Mouse (Mus musculus) thymus, postnatal 0 days (tissue): ENCODE measurements around the gene Tacc2. TPM values are rescaled to one million over a fixed set of nuclear protein-coding genes. Genes with fewer than 3 reads are reported as not detected.
A peak's percentile ranks its signal among the peaks of the same experiment; 100 is the strongest.

Source experiments
- DNase-seq: peaks from one replicate; pipeline ENCODE4 v3.0.0-alpha.2; 2015; ENCODE audit warnings: low spot score
- polyA plus RNA-seq: library from polyadenylated mRNA; unstranded; fragments of >200 nt; fragmentation: Nextera tagmentation; extraction: Ambion mirVana; gene quantifications from 2 replicates; pipeline ENCODE4 v1.2.1, GENCODE M21; 2015

Tacc2 gene
- polyA plus RNA-seq, 1 experiment from 2014 or later: 17.3 TPM

GRCm38 (mm10) chr7:130716989-130717388, 139.8 kb downstream of the Tacc2 start:
- no peak for DNase-seq

DNA sequence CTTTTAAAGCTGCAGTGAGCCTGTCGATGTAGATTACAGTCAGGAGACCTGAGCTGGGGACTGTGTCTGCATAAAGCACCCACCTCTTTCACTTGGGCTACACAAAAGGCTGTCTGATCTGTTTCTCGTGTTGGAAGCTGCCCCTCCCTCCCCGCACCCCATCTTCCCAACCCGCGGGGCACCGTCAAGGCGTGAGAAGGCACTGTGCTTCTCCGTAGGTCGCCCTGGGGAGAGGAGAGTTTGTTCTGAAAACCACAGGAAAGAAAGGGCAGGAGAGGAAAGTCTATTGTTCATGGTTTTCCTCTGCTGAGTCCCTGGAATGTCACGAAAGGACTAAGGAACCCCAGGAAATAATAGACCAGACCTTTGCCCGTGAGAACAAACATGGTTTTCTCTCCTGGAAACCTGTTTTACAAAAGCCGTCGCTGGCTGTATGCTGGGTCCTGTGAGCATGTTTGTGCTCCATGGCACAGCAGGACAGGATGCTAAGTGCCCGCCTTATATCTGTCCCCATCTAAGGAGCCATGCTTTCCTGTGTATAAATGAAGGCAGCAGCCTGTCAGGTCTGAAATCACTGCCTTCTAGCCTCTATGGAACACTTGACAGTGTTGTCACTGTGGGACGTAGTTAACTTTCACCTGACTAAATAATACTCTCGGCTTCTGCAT, 142.8 kb downstream of the Tacc2 start:
- DNase-seq: no peak

DNA sequence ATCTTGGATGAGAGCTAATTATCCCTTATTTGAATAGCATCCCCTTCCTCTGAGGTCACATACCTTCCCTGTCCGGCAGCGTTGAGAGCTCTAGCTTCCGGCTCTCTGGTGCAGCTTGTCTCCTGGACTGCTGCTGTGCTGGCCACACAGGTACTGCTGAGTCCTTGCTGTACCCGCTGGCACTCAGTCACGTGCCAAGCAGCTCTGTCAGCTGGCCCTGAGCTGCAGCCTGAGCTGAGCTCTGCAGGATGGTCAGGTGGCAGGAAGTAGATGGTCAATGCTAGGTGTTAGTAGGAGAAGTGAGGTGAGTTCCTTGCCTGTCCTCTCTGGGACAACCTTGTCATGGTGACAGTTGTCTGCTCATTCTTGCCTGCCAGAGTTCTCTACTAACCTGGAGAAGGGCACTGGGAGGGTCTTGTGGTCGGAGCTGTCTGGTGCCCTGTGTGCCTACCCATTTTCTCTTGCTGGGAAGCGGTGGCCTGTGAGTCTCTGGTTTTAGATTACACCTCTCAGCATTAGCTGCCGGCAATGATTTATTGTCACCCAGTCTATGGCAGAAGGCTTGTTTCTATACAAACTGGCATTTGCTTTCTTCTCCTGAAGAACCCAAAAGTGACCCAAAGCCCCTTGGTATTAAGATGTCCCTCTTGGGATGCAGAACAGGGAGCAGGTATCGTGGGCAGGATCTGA, 143.6 kb downstream of the Tacc2 start:
- no peak for DNase-seq

- DNase-seq: no peak
Measured at GRCm38 (mm10) chr7:130726185-130726584, 148.9 kb downstream of the Tacc2 start.

- DNase-seq: peak; percentile 24
Measured at GRCm38 (mm10) chr7:130726724-130727422, 149.6 kb downstream of the Tacc2 start.

DNA sequence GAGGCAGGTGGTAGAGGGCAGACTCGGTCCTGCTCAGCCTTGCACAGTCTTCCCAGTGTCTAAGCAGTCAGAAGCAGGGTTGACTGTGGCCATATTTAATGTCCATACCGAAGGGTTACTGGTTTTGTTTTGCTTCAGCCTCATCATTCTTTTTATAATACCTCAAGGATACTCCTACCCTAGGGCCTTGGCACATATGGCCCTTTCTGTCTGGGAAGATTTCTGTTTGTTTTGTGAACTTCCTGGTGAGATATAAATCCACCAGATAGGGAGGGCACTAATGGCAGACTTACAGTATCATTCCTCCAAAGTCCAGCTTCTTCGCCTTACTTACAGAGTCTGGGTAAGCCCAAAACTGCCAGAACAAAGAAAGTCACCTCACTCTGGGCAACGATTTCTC, 150.3 kb downstream of the Tacc2 start:
- no peak for DNase-seq

DNA sequence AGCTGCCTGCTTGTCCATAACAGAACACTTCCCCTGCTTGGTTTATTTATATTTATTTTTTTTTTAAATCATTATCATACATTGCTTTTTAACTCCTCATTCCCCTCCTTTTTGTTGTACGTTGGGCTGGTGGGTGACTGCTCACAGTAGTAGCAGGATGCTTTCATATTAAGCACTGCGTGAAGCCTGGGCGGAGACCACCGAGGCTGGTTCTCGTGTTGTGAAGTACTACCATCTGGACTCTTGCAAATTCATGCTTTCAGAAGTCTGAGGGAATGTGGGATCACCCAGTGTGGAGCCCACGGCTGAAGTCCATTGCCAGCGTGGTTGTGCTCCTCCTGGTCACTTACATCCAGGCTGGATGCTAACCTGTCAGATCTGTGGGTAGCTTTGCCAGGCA, 154.6 kb downstream of the Tacc2 start:
- DNase-seq: no peak

GRCm38 (mm10) chr7:130732908-130733307, 155.7 kb downstream of the Tacc2 start:
- no peak for DNase-seq

GRCm38 (mm10) chr7:130733423-130733822, 156.2 kb downstream of the Tacc2 start:
- no peak for DNase-seq

- no peak for DNase-seq
Measured at GRCm38 (mm10) chr7:130734195-130734787, 157.1 kb downstream of the Tacc2 start.

- DNase-seq: no peak
Measured at GRCm38 (mm10) chr7:130741099-130741498, 163.9 kb downstream of the Tacc2 start.

- no peak for DNase-seq
Measured at GRCm38 (mm10) chr7:130743239-130744025, 166.2 kb downstream of the Tacc2 start.

- no peak for DNase-seq
Measured at GRCm38 (mm10) chr7:130749165-130749564, 171.9 kb downstream of the Tacc2 start.

DNA sequence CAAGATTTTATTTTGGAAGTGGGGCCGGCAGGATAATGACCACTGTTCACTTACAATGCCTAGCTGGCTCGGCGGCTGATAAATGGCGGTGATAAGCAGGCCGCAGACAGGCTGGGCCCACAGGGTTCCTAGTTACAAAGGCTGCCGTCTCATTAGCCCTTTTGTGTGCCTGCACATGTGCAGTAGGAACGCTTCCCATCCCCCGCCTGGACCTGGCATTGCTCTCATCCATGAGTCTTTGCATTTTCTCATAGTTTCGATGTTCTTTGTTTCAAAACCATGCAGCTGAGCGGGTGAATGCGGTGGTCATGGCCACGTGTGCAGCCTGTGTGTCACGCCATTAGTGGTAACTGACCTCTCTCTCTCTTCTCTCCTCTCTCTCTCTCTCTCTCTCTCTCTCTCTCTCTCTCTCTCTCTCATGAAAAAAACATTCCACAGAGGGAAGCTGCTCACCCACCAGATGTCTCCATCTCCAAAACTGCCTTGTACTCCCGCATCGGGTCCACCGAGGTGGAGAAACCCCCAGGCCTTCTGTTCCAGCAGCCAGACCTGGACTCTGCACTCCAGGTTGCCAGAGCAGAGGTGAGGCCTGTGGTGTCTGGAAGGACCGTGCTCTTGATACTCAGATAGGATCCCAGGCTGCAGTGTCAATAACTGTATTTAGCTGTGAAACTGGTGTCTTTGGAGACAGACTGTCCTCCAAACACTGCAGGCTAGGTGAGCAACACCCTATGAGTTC, 173.7 kb downstream of the Tacc2 start:
- no peak for DNase-seq

- no peak for DNase-seq
Measured at GRCm38 (mm10) chr7:130751678-130752077, 174.4 kb downstream of the Tacc2 start.

DNA sequence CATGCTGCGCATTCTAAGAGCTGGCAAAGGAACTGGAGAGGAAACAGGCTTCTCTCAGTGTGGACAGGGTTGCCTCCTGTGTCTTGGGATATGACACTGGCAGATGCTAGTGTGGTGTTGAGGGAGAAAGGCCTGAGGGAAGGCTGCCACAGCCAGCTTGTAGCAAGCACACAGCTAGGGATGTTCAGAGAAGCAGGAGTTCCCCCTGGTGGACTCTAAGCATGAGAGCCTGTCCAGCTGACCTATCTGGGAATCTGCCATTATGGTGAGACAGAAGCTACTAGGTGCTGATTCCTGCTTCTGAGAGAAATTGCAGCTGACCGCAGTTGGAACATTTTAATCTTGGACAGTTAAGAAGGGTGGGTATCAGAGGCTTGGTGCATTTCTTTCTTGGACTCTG, 177.6 kb downstream of the Tacc2 start:
- DNase-seq: no peak

GRCm38 (mm10) chr7:130756343-130756835, 179.2 kb downstream of the Tacc2 start:
- DNase-seq: no peak

- DNase-seq: no peak
Measured at GRCm38 (mm10) chr7:130757326-130757865, 180.2 kb downstream of the Tacc2 start.

DNA sequence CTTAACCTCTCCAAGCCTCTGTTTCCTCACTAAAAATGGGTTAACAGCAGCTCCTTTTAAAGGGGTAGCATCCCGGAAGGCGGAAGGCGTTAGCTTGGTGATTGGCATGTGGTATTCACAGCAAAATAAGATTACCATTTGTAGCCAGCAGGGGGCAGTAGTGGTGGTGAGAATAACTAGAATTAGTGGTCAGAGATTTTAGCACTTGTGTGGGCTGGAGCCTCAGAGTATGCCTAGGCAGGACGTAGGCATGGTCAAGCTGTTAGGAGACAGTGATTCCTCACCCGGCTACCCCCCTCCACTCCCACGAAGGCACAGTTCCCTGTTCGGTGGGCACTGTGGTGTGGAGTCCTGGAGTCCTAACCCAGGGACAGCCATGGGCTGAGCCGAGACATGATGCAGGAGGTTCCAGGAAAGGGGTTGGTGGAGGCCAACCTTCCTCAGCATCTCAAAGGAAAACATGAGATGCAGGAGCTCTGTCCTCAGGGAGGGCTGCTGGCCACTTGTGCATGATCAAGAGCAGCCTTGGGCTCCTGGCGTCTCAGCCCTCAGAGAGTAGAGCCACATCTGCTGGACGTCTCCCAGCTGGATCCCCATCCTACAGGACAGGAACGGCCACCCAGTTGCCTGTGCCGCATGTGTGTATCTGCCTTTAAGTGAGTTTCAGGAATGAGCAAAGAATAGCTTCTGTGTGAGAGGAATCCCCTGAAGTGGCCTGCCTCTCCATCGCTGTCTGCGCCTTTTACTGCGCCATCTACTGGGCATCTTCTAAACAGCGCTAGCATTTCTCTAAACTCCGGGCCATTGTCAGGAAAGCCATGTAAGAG, 185.0 kb downstream of the Tacc2 start:
- peak; percentile 71 for DNase-seq
